Mouse (Mus musculus) left cerebral cortex, adult 18-20 months (tissue): ENCODE measurements around the gene Mtif3. TPM values are rescaled to one million over a fixed set of nuclear protein-coding genes. Genes with fewer than 3 reads are reported as not detected.

Source experiments
- DNase-seq, 2 experiments: peaks; one replicate each; pipeline ENCODE4 v3.0.0; 2021 to 2022; ENCODE audit warnings: low spot score in 2 of 2, mixed read lengths in 1 of 2
- long read RNA-seq, 2 experiments: library from polyadenylated mRNA; stranded (forward); transcript quantifications; one replicate each; pipeline ENCODE4 v2.0.0; 2021
- total RNA-seq, 2 experiments: library from RNA; stranded (reverse); gene quantifications; 2 replicates each; pipeline ENCODE4 v1.2.3; 2021

Mtif3 gene
- total RNA-seq: 10 to 100 TPM; 20.9 to 25.4 TPM
- long read RNA-seq, experiment 1, full-length matches to known transcripts: 28 of 33 reads
- long read RNA-seq, experiment 1, partial matches to known transcripts: 2 of 33 reads
- long read RNA-seq, experiment 1, other reads (novel, unspliced or antisense): 3 of 33 reads
- long read RNA-seq, experiment 2, full-length matches to known transcripts: 26 of 34 reads
- long read RNA-seq, experiment 2, partial matches to known transcripts: 1 of 34 reads
- long read RNA-seq, experiment 2, other reads (novel, unspliced or antisense): 7 of 34 reads

DNA sequence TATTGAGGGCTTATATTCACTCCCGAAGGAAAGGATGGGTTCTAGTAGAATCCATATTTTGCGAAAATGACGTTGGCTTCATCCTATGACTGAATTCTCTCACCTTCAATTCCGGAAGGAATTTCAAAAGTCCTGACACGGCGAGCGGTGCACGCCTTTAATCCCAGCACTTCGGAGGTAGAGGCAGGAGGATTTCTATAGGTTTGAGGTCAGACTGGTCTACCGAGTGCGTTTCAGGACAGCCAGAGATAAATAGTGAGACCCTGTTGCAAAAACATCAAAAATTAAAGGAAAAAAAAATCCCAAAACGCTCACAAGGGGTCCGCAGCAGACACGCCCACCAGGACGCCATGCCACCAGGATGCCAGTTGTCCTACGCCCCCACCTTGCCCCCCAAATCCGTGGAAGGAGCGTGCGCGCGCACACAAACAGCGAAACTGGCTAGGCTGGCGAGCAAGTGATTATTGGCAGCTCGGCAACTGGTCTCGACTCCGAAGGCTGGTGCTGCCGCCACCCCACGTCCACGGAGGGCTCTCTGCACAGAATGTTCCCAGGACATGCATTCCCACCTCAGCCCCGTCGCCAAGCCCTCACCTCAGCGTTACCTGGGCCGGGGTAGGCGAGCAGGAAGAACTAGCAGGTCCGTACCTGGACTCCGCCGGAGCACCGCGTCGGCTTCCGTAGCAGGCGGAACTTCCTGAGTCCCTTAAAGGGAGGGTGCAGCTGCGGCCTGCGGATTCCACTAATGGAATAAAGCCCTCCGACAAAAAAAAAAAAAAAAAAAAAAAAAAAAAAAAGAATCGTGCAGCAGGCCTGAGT is at the start of gene Mtif3:
TSS of gene Mtif3 (minus strand) at position 683 of the 819 bp plus-strand sequence.
- DNase-seq: peak; percentile 81 to 89

GRCm38 (mm10) chr5:147011333-147011732 is 47.7 kb upstream of the Mtif3 start:
- no peak for DNase-seq

GRCm38 (mm10) chr5:147003303-147003702 is 39.7 kb upstream of the Mtif3 start:
- no peak for DNase-seq

DNA sequence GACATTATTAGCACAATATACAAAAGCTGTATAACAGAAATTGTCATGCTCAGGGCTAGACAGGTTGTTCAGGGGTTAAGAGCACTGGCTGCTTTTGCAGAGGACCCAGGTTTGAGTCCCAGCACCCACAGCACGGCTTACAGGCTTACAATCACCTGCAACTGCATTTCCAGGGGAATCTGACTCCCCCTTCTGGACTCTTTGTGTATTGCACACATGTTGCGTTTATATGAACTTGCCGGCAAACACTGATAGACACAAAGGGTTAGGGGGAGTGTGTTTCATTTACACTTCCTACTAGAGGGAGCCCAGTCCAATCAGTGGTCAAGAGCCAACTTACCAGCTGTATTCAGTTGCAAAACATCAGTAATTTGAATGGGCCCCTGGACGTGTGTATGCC is 37.7 kb upstream of the Mtif3 start:
- DNase-seq: no peak

- no peak for DNase-seq
Measured at GRCm38 (mm10) chr5:146998802-146999201, 35.2 kb upstream of the Mtif3 start.

- DNase-seq: no peak
Measured at GRCm38 (mm10) chr5:146996812-146997211, 33.2 kb upstream of the Mtif3 start.

GRCm38 (mm10) chr5:146994973-146995372 is 31.4 kb upstream of the Mtif3 start:
- DNase-seq: no peak

DNA sequence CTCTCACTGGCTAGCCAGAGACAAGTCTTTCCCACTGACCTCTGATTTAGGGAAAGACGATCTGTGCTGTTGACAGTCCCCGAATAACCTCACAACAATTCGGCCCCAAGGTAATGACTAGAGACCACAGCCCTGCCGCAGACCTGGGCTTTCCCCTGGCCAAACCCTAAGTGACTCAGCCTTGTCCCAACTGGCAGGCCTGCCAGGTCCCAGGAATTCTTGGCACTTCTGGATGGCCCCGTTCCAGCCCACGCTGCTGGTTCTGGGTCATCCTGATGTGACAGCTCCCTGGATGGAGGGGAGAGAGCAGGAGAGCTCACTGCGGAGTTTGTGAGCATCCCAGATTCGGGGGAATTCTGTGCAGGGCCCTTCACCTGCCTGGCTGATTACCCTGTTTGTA is 29.9 kb upstream of the Mtif3 start:
- DNase-seq: no peak

DNA sequence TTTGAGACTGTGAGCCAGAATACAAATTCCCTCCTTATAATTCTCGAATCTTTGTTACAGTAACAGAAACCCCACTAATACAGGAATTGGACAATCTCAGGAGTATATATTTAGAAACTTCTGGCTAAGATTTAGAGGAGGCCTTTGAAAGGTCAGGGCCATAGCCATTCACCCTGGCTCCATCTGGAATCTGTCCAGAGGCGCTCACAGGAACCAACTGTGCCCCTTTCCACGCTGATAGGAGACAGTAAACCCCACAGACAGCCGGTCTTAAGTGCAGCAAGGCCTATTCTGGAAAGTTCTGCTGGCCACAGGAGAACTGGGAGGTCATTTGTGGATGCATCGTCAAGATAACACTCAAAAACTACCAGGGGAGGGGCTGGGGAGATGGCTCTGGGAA is 25.5 kb upstream of the Mtif3 start:
- DNase-seq: no peak

- no peak for DNase-seq
Measured at GRCm38 (mm10) chr5:146987588-146987987, 24.0 kb upstream of the Mtif3 start.

DNA sequence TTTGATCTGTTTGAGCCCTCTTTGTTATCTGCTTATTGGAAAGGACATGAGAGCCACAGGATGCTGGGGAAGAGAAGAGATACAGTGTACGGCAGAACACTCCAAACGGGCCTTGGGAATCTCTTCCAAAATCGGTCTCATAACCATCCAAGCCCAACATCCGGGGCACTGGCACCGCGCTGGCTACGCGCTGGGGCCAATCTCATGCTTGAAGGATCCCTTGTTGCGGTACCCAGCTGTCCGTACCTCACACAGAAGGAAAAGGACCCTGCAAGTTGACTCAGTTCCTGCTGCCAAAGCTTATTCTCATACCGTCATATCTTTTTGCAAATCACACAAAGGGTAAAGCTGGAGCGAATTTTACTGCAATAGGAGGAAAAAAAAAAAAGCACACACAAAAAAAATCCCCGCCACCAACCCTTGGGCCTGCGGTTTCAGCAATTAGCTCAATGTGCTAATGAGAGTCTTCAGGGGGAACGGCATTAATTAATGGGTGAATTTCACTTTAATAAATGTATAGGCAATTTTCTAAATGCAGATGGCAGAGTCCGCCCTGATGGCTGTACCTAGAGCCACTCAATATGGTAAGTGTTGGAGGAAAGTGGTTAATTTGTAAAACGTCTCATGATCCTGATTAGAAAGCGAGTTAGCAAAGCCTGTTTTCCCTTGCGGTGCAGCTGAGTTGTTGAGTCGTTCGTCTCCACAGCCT is 22.3 kb upstream of the Mtif3 start:
- DNase-seq: no peak

DNA sequence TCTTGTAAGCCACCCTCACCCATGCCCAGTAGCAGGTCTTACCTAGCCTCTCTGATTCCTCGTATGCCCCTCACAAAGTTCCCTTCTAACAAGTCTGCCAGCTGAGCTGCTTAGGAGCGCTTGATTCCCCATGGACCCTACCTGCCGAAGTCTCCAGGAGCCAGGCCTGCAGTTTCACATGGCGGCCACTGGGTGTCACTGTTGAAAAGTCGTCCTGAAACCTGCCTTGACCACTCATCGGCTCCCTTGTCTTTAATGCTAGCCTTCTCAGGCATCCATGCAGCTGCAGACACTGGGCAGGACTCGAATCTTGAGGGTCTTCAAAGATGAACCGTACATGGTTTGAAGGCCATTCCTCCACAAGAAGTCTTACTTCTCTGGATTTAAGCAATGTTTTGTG is 19.6 kb upstream of the Mtif3 start:
- DNase-seq: peak; percentile 66 to 70

DNA sequence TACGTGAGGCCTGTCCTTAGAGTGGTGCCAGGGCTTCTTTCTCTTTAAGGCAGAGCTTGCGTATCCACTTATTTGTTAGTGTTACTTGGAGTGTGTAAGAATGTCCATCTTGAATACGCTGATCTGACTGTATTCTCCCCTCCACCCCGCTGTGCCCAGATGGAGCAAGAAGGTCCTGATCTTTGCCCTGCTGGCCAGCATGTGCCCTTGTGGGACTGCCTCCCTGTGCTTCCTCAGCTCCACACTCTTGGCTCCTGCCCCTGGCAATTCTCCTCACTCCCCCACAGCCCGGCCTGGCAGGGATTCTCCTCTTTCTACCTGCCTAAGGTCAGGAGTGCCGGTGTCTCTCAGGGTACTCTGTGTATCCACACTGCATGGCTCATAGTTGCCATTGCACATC is 17.8 kb upstream of the Mtif3 start:
- no peak for DNase-seq

DNA sequence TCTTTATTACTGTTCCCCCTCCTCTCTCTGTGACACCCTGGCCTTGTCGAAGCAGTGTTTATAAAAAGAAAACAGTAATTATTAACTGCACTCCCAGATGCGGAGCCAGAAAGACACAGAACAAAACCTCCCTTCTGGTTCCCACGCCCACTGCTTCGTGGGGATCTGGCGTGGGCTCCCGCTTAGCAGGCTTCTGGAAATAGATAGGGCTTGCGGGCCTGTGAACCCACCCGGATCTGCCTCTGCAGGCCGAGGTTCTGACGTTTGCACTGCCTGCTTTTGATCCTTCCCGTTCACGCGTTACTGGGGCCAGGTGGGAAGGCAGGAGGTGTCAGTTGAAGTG is 11.2 kb upstream of the Mtif3 start:
- DNase-seq: no peak

- DNase-seq: no peak
Measured at GRCm38 (mm10) chr5:146973858-146974780, 10.5 kb upstream of the Mtif3 start.

DNA sequence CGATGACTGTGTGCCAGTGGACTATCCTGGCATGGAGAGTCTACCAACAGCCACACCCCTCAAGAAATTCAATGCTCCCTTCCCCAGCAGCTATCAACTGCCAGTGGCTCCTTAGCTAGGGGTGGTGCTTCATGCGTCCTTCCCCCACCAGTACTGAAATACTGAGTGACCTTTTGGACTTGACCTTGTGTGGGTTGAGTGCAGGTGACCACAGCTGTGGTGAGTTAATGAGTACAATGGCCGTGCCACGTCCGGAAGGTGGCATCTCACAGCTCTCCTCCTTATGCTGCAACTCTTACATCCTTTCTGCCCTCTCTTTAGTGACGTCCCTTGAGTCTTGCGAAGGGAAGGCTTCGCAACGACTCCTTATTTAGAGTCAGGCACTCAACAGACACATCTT is 9.8 kb upstream of the Mtif3 start:
- no peak for DNase-seq

GRCm38 (mm10) chr5:146971776-146972561 is 8.4 kb upstream of the Mtif3 start:
- no peak for DNase-seq

- no peak for DNase-seq
Measured at GRCm38 (mm10) chr5:146968695-146969393, 5.2 kb upstream of the Mtif3 start.

DNA sequence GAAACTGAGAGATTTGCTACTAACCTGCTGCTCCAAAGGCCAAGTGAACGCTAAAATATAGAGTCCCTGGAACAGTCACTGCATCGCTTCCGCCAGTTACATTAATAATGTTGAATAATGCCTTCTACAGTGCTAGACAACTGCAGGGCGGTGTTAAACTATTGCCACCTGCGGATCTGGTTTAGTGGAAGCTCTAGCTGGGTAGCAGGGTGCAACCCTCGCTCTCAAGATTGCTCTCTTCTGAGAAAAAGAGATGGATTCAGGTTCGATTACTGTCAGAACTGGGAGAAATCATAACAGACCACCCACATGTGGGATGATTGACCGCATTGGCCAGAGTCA is 308 bp upstream of the Mtif3 start:
- DNase-seq: no peak

GRCm38 (mm10) chr5:146956678-146957077 is 6.9 kb downstream of the Mtif3 start:
- DNase-seq: no peak
